Mouse (Mus musculus) right cerebral cortex, postnatal 4 days (tissue): ENCODE results near the gene Flnb.

ENCODE experiments used
- DNase-seq: peaks from one replicate; pipeline ENCODE4 v3.0.0-alpha.2; 2022

The Flnb gene

DNA sequence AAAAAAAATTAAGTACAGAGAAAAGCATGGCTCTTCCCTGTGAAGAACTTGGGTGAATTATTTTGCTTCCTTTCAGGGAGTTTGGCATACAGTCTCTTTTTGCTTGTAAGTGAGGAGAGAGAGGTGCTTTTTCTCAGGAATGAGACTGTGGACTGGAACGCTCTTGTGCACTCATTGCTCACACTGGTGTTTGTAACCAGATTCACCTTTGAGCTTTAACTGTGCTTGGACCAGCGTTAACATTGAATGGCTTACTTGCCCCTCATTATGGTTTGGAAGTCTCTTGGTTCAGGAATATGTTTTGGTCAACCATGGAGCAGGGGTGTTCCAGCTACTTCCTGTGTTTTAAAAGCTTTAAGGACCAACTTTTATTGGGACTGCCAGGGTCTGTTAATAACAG is 11.4 kb downstream of the Flnb start:
- DNase-seq, result no peak

DNA sequence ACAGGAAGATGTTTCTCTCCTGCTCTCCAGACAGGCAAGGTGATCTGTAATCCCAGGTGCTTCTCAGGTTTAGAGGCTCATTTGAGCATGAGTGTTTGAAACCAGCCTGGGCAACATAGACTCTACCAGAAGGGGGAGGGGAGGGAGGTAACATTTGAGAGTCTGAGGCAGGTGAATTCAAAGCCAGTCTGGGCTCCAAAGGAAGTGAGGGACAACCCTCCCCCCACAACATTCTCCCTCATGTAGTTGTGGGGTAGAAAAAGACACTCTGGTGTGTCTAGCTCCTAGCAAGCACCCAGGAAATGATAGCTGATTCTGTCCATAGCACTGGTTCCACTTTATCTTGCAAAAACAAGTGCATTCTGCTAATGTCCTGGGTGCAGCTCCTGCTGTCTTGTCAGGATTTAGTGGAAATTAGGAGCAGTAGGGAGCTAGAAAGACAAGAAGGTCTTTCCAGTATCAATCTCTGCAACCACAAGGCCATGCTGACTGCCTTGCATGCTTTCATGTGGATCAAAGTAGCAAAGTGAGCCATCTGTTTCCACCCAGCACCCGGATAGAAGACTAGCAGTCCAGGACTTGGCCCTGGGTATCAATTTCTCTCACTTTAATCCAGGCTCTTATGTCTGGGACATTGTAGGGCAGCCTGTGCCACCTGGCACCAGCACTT is 14.1 kb downstream of the Flnb start:
- DNase-seq, result no peak

DNA sequence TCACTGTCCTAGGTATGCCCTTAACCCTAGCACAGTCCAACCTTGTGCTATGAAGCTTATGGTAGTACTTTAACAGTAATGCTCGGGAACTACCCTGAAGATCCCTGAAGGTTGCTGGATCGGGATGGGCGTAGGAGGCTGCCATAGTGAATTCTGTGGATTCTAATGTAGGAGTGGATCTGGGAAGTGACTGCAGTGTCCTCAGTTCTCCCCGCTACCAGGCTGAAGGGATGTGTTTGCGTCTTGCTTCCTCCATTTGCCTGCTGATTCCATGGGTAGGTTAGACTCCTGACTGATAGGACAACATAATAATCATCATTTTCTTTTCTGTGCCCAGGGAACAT is 14.7 kb downstream of the Flnb start:
- DNase-seq, result no peak

GRCm38 (mm10) chr14:7833458-7833857 is 15.7 kb downstream of the Flnb start:
- DNase-seq, result no peak

DNA sequence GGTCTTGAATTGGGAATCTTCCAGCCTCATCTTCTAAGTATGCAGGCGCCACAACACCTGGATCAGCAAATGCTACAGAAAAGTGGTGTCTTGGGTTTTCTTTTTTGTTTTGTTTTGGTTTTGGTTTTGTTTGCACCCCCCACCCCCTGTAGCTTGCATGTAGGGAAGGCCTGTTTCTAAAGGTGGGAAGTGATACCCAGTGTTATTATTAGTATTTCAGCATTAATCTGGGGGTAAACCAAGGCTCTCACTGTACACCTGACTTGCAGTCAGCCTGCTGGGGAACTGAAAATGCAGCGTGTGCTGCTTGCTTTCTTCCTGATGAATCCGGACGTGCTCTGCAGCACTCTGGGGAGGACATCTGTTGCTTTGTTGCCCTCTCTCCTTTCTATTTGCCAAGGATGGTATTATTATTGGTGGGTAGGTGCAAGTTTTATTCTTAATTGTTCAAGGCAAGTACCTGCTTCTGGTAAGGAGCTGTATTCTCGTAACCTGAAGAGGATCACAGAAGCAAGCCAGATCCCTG is 20.9 kb downstream of the Flnb start:
- DNase-seq, result no peak

GRCm38 (mm10) chr14:7839950-7840514 is 22.3 kb downstream of the Flnb start:
- no peak for DNase-seq

- no peak for DNase-seq
Measured at GRCm38 (mm10) chr14:7842631-7843332, 25.0 kb downstream of the Flnb start.

GRCm38 (mm10) chr14:7846696-7847095 is 28.9 kb downstream of the Flnb start:
- DNase-seq, result no peak

- DNase-seq, result no peak
Measured at GRCm38 (mm10) chr14:7847746-7848232, 30.0 kb downstream of the Flnb start.

DNA sequence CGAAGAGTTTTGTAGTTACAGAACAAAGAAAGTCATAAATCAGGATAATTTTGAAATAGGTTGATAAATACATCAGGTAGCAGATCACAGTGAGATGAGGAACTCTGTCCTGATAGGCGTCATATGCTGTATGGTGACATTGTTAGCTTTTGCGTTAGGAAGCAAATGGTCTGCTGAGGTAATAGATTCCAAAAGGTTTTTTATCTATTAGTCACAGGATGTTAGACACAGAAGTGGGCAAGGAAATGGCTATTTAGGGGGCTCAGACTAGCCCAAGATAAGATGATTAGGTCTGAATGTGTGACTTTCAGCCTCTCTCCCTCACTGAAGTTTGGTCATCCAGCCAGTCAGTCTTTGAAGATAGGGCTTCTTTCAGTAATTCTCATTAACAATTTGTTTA is 33.2 kb downstream of the Flnb start:
- DNase-seq, result no peak

GRCm38 (mm10) chr14:7851543-7852065 is 33.8 kb downstream of the Flnb start:
- DNase-seq, result no peak

DNA sequence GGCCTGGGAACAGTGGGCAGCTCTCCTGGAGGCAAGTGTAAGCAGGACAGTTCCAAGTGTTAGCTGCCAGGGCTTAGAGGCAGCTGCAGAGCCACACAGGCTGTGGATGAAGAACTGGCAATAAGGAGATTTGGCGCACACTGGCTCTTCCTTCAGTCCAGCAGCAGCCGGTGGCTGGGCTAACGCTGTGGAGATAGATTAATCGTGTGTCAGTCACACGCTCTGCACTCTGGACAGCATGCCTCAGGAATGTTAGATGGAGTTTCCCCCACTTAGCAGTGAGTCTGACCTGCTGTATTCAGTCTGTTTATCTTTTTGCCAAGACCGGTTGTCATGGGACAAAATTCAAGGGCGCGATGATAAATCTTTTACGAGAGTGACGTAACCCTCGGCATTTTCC is 35.9 kb downstream of the Flnb start:
- no peak for DNase-seq

DNA sequence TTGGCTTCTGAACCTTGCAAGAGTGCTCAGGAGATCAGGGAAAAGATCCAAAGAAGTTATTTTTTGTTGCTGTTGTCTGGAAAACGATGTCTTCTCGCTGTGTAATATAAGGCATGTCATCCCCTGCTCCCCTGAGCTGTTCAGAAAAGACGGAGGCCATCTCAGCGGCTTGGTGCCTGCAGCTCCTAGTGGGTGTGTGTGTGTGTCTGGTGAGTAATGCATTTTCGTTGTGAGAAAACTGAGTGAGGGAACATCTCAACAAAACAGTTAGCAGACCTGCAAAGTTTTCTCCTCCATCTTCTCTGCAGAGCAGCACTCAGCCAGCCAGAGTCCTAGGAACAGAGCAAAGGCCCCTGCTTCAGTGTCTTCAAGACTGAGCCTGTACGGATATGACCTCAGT is 36.6 kb downstream of the Flnb start:
- no peak for DNase-seq

DNA sequence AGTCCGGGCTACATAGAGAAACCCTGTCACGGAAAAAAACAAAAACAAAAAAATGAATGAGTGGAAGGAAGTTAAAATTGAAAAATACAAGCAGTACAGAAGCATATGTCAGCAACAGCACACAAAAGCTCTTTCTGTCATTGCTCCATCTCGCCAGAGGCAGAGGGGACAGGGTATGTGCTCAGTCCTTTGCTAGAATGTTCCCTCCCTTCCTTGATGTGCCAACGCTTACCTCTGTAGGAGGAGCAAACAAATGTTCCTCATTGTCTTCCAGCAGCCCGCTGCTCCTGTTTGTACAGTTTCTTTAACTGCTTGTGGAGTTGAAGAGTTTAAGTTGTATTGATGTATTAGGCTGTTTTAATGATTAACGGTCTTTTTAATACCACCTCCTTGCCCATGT is 37.3 kb downstream of the Flnb start:
- no peak for DNase-seq

- no peak for DNase-seq
Measured at GRCm38 (mm10) chr14:7855501-7855900, 37.7 kb downstream of the Flnb start.

DNA sequence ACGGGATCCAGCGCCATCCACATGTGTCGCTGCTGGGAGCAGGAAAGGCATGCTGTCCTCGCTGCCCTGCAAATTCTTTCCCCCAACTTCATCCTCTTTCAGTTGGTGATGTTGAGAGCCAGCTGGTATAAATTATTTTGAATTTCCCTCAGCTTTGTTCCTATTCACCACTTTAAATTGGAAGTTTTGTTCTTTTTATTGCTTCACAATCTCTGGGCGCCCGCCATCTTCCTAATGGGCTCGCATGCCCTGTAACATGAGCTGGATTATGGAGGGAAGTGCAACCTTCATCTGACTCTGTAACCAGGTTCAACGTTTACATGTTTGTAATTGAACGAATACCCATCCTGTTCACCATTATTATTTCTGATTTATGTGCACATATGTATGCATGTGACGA is 38.6 kb downstream of the Flnb start:
- DNase-seq, result no peak

DNA sequence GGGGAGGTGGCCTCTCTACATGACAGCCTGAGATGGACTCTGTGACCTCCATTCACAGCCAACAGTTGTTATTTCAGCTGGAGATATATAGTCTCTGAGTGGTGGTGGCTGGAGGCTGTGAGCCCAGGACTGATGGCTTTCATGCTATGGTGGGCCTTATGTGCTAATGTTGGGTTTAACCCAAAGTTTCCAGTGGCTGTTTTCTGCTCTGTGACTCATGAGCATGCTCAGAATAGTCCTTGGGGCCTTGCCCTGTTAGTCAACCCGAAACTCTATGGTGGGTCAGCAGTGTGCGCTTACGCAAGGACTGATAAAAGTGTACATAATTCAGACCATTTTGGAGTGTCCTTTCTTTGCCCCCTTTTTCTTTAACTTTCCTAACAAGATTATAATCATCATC is 40.1 kb downstream of the Flnb start:
- DNase-seq, result no peak

GRCm38 (mm10) chr14:7858430-7858829 is 40.7 kb downstream of the Flnb start:
- DNase-seq, result no peak

DNA sequence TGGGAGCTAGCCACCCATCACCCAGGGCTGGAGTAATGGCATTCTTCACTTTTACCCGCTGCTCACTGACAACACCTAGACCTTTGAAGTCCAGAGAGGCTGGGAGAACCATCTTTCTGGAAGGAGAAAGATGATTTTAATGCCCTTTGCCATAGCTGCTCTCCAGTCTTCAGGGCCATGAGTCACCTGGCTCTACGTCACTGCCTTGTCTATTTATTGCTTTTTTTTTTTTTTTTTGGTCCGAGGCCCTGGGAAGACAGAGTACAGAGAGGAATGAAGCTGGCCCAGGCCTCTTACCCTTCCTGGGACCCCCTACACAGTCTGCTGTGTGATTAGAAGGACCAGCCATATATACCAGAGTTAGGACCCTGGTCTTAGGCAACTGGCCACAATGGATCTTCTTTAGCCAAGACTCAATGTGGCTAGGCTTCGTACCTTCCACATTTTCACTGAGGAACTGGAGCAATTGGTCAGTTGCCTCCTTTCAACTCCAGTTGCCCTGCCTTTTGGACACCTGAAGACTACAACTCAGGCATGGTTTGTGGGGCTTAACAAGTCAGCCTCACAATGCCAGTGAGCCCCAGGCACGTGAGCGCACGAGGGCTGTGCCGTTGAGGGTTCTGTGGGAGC is 42.9 kb downstream of the Flnb start:
- DNase-seq, result no peak

DNA sequence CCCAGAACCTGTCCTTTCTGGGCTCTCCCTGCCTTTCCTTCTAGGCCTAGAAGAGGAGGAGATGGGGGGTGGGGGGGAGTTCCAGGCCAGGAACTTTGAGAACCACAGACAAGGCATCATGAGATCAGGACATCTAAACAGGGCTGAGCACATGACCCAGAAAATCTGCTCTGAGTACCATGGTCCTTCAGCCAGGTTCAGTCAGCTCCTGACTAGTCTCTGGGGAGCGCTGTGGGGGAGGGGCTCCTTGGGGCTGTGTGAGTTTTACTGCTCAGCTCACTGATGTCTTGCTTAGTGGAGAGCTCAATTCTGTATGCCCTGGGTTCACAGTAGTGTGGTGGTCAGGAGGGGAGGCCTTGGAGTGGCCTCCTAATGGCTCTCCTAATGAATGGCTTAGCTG is 43.5 kb downstream of the Flnb start:
- DNase-seq, result no peak

DNA sequence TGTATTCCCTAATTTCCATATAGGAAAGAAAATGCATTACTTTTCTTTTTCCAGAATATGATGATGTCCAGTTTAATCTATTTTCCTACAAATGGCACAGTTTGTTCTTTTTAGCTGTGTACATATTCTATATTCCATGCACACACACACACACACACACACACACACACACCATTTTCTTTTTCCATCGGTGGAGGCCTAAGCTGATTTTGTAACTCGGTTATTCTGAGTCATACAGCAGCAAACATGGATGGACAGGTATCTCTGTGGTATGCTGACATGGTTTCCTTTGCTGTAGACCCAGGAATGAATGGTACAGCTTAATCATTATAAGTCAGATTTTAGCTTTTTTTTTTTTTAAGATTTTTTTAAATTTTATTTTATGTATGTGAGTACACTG is 44.5 kb downstream of the Flnb start:
- no peak for DNase-seq

GRCm38 (mm10) chr14:7863199-7863598 is 45.4 kb downstream of the Flnb start:
- no peak for DNase-seq

DNA sequence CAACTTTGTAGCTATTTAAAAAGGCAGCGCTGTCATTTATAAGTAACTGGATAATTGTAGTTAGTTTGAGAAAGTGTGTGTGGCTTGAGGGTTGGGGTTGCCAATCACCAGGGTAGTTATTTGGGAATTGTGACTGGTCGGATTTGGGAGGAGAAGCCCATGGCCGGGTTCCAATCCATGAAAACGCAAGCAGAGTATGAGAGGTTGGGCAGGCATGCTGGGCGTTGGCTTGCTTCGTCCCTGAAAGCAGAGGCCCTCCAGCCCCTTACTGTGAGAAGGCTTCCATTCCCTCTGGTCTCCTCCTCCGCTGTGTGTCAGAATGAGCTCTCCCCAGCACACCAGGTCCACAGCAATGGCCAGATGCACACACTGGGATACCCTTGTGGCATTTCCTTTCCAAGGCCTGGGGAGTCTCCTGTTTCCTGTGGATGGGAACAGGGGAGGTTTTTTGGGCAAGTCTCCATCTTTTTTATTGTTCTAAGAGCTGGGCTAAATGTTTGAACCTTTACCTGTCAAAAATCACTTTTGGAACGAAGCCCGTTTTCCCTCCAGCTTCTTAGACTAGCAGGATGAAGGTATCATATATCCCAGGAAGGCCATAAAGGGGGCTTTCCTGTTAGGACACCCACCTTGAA is 46.2 kb downstream of the Flnb start:
- no peak for DNase-seq
